Mouse (Mus musculus) ZHBTc4 (cell line): ENCODE measurements around the gene Kctd11.
"Not testable (repeated sequence)": the region's sequence is repeated elsewhere in the genome, so short reads cannot be mapped to it uniquely, and the experiment has no call there.

Experiments used
- DNase-seq: peaks from one replicate; pipeline ENCODE4 v3.0.0-alpha.2; 2011; ENCODE audit warnings: low read depth, low spot score

Gene Kctd11

DNA sequence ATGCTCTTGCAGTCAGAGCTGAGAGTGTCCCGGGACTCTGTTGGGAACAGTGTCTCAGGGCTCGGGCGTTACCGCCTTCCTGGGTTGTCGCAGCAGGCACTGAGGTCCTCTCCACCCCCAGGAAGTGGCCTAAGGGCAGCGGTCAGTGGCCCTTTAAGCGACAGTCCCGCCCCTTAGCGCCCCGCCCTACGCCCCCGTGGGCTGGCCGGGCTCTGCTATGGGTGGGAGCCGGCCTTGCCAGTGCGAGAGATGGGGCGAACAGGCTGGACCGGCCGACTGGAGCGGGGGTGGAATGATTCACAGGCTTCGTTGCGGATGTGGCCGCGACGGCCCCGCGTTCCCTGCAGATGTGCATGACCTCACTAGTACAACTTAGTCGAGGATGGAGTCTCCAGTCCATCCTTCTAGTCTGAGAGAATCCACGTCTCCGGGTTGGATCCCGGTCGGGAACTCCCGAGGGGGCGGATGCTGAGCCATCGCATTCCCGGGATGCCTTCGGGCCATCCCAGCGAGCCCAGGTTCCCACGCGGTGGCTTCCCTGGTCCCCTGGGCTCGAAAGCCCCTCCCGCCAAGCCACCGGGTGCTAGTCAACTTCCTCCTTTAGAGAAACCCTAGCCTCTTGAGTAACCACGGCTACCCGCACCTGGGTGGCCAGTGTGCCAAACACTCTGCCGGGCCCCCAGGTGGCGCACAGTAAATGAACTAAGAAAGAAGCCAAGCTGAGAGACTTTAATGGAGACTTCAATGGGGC, at the start of gene Kctd11:
TSS of gene Kctd11 (minus strand) at position 554 of the 751 bp plus-strand sequence.
- DNase-seq = peak; percentile 86

DNA sequence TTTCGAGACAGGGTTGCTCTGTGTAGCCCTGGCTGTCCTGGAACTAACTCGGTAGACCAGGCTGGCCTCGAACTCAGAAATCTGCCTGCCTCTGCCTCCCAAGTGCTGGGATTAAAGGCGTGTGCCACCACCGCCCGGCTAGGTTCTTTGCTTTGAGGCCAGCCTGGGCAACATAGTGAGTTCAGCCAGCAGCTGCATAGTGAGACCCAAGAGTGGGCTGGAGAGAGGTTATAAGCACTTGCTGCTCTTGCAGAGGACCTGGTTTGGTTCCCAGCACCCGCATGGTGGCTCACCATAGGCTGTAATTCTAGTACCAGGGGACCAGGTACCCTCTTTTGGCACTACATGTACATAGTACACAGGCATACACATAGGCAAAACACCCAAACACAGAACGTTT, 49.0 kb upstream of the Kctd11 start:
- not testable (repeated sequence) for DNase-seq

DNA sequence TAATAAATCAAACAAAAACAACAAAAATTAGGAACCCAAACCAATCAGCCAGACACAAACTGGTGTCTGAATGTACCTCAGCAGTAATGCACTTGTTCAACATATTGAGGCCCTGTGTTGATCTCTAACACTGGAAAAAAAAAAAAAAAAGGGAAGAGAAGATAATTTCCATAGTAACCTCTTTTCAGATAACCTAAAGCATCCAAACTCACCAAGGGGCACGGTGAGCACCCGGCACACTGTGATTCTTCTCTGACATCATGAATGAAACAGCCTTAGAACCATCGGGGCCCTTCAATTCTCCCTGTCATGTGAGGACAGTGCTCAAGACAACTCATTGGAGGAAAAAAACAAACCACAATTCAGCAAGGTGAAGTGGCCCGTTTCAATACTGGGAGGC, 48.5 kb upstream of the Kctd11 start:
- no peak for DNase-seq

DNA sequence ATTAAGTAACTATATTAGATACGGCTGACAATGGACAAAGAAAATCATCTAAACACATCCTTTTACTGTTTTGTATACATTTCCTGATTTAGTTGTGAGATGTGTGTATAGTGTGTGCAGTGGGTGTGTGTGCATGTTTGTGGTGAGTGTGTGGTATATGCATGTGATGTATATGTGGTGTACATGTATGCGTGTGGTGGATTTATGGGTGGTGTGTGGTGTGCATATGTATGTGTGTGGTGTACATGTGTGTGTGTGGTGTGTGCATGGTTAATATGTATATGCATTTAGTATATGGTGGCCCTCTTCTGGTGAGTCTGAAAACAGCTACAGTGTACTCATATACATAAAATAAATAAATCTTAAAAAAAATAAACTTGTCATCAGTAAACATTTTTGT, 46.3 kb upstream of the Kctd11 start:
- DNase-seq = no peak

DNA sequence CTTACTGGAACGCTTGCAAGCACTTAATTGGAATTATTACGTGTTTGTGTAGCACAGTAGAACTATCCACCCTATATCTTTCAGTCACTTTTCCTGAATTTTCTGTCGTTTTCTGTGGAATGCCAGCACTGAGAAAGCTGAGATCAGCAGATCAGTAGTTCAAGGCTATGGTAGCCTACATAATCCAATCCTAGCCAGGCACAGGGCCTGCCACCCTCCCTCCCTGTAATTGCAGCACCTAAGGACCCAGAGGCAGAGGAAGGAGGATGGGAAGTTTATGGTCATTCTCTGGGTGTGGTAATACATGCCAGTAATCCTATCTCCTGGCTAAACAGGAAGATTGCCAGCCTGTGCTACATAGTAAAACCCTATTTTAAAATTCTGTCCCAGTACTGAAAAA, 41.6 kb upstream of the Kctd11 start:
- no peak for DNase-seq

DNA sequence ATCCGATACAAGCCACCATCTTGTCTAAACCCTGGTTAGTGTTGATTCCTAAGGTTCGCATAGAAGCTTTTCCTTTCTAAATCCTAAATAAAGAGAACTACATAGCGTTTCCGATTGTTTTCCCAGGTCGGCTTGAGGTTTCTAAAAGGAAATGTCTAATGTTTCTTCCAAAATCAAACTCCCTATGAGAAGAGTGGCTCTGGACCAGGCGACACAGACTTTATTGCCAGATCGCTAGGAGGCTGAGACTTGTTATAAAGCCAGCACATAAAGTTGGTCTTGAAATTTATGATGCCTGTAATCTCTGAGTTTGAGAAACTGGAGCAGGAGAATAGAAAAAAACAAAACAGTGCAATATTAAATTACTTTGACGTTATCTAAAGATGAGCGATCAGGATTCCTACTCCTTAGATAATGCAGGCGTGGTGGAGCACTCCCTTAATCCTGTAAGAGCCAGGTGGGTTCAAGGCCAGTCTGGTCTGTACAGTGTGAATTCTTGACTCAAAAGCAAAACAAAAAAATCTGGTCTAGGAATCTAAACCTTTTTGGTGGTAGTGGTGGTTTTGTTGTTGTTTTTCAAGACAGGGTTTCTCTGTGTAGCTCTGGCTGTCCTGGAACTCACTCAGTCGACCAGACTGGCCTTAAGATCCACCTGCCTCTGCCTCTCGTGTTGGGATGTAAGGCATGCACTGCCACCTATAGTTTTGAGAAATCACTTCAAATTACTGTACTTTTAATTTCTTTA, 41.0 kb upstream of the Kctd11 start:
- no peak for DNase-seq

DNA sequence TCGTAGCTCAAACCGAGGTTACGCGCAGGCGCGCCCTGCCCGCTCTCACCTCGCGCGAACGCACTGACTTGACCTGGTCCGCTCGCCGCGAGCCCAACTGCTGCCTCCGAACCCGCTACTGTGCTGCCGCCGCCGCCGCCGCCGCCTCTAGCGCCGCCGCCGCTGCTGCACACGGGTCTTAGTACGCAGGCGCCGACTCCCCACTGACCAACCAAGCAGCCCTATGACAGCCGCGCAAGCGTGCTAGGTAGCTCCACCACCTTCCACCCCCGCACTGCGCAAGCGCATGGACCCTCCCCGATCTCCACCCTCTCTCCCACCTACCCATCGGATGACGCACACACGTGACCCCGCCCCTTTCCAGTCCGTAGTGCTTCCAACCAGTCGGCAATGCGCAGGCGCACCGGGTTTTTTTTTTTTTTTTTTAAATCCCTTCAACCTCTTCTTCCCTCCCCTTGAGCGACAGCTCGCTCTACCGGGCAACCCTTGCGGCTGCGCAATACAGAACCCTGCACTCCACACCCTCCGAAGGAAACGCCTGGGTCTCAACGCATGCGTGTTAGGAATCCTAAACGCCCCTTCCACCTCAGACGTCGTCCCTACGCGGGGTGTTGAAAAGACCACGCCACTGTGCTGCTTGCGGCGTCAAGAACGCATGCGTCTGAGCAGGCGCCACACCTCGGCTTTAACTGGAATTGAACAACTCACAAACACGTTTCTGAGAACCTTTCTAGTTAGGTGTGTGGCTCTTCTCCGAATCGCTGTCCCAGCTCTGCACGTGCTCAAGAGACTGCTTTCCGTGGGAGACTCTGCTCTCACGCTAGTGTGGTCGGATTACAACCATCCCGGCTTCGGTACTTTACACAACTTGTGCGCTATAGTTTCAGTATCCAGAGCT, 40.2 kb upstream of the Kctd11 start, which contains the start of gene Eif5a:
TSS of gene Eif5a (minus strand) at position 845 of the 898 bp plus-strand sequence.
- peak; percentile 100 for DNase-seq

DNA sequence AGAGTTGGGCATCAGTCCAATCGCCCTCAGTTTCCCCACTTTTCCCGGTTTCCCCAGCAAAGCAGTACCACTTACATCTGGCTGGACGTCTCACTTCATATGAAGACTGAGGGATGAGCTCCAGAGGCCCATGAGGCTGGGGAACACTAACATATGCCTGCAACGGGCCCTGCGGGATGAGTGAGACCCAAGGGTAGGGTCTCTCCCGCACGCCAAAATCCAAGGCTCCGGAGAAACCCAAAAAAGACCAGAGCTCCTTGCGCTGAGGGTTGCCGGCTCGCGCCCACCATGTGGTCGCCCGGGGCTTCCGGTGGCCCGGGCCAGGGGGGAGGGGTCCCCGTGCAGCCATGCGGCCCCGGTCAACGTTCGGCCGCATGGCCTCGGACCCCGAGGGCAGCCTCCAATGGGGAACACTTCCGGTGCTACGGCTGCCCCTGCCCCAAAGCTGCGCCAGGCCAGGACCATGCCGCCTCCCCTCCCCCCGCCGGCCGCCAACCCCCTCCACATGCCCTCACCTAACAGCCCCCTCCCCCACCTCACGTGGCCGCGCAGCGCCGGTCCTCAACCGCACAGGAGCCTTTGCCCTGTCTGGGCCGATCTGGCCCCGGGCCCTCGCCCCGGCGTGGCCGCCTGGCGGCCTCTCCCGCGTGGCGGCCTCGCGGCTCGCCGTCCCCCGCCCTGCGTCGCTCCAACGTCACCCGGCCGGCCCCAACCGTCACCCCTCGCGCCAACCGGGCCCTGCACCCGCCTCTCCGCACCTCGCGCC, 39.2 kb upstream of the Kctd11 start:
- peak; percentile 77 for DNase-seq

DNA sequence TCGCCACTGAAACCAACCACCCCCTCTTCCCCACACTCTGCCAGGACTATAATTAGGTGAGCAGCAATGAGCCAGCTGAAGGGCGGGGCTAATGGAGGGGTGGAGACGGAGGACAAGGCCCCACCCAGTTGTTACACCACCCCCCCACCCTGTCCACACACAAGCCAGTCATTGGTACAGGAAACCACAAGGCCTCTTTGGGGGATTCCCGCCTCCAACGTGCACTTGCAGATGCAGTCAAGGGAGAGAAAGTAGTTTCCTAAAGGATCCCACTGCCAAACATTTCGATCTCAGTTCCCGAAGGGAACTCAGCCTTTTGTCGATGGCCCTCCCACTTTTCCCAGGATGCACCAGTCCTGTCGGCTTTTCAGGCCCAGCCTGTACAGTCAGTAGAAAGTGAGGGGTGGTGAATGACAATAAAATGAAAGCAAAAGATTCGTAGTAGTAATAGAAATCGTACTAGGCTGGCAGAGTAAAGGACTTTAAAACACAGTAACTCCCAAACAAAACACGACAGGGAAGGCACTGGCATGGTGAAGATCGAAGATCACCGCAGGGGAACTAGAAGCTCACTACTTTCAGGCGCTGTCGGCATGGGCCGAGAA, 38.6 kb upstream of the Kctd11 start:
- peak; percentile 94 for DNase-seq

DNA sequence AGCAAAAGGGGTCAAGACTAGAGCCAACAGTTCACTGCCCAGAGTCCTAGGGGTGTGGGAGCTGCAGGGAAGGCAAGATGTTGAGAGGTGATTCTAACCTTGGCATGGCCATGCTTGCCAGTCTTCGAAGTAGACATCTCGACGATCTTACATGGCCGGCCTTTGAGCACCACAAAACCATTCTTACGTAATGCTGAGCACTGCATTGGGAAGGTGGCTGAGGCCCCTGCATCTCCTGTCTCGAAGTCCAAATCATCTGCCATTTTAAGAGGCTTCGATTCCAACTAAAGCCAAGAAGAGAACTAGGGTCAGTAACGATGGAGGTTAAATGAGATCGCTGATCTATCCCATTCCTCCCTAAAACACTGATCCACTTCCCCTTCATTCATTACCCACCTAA, 37.8 kb upstream of the Kctd11 start:
- no peak for DNase-seq

DNA sequence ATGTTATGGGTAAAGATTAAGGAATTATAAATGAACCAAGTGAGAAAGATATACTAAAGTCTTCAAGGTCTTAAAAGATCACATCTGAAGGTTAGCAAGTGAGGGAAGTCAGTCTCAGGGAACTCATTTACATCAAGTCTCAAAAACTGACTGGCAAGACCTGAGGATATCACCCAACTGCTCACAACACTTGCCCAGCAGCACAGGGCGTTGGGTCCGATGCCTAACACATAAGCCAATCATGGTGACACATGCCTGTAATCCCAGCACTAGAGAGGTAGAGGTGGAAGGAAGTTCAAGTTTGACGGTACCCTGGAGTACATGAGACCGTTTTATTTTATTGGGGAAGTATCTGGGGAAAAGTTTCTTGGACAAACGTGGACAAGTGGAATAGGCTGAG, 36.9 kb upstream of the Kctd11 start:
- DNase-seq = no peak

DNA sequence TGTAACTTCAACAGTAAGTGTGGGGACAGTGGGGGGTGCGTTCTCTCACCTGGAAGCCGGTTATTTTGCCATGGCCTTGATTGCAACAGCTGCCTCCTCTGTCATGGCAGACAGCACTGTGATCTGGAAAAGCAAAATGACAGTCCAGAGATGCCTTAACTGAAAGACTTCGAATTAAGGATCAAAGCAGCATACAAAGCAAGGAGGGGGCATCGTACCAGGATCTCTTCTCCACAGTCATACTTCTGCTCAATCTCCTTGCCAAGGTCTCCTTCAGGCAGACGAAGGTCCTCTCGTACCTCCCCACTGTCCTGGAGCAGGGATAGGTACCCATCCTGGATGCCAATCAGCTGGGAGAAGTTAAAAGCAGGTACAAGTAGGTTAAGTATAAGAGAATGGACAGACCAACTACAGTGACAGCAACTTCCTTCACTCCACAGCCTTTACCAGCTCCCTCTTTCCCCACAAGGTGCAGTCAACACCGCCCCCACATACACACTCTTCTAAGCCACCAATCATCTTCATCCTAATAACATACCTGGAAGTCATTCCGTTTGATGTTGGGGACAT, 36.3 kb upstream of the Kctd11 start:
- DNase-seq = no peak

DNA sequence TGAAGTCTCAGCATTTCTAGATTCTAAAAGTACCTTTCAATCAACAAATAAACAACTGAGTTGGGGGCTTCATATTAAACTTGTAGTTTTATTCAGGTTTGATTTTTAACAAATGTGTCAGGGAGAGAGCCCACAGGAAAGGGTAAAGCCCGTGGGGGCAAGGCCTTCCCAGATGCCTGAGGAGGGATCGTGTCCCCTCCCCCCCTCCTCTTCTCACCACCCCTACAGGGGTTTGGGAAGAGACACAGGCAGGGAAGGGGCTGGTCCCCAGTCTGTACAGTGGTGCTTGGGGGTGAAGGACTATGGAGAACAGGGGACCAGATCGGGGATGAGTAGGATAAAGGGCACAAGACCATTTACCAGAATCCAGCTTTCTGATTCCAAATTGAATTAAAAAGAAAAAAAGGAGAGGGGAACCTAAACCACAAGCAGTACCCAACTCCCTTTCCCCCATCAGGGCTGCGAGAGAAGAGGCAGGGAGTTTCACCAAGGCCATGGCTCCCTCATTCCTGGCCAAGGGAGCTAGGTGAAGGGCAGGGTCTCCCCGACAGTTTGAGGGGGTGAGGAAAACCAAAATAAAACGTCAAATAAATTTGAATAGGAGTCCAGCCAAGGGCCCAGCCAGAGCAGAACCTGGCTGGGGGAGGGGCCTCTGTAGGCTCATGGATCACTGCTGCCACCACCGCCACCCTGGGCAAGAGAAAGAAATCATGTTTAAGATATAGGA, 35.6 kb upstream of the Kctd11 start:
- DNase-seq = not testable (repeated sequence)

DNA sequence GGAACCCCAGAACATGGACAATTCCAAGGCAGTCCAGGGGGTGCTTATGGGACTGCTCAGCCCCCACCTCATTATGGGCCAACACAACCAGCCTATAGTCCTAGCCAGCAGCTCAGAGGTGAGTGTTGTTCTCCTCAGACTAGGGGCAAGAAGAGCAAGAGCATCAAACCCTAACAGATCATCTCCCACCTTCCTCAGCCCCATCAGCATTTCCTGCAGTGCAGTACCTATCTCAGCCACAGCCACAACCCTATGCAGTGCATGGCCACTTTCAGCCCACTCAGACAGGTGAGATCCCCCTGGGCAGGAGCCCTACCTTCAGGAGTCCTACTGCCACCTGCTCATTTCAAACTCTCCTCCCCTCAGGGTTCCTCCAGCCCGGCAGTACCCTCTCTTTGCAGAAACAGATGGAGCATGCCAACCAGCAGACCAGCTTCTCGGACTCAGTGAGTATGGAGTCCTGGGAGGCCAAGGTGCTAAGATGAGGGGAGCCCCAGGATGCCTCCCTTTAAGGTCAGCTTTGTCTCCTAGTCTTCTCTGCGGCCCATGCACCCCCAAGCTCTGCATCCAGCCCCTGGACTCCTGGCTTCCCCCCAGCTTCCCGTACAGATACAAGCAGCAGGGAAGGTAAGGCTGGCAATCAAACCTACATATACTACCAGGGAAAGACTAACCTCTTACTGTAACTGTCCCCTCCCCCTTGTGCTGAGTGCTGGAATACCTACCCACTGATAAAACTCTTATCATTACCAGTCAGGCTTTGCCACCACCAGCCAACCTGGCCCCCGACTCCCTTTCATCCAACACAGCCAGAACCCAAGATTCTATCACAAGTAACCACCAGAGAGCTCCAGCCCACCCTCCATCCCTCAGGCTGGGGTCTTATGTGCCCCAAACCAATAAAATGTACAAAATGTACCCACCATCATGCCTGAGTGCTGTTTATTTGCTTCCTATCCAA, 34.7 kb upstream of the Kctd11 start:
- no peak for DNase-seq

DNA sequence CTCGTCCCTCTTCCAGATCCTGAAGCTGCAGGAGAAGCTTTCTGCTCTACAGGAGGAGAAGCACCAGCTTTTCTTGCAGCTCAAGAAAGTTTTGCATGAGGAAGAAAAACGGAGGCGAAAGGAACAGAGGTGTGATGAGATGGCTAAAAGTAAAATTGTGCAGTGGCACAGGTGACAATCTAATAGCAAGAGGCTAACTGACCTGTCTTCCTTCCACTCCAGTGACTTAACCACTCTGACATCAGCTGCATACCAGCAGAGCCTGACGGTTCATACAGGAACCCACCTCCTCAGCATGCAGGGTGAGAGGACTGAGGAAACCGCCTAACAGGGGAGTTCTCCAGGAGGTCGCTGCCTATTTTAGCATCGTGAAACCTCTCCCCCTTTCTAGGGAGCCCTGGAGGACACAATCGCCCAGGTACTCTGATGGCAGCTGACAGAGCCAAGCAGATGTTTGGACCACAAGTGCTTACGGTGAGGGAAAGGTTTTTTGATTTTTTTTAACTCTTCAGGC, 33.8 kb upstream of the Kctd11 start:
- no peak for DNase-seq

DNA sequence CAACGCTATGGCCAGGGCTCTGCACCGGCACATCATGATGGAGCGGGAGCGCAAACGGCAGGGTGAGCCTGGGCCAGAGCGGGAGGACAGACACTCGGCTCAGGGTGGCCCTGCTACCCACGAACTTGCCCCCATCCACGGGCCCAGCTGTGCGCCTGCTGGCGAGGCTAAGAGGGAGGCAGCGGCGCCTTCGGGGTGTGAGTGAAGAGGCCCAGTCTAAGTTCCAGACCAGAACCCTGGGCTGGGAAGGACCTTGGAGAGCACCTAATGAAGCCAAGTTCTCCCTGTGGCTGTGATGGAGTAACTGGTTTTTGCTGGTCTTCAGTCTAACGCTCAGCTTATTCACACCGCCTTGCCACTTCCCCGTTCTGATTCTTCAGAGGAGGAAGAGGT, 33.2 kb upstream of the Kctd11 start:
- peak; percentile 80 for DNase-seq

DNA sequence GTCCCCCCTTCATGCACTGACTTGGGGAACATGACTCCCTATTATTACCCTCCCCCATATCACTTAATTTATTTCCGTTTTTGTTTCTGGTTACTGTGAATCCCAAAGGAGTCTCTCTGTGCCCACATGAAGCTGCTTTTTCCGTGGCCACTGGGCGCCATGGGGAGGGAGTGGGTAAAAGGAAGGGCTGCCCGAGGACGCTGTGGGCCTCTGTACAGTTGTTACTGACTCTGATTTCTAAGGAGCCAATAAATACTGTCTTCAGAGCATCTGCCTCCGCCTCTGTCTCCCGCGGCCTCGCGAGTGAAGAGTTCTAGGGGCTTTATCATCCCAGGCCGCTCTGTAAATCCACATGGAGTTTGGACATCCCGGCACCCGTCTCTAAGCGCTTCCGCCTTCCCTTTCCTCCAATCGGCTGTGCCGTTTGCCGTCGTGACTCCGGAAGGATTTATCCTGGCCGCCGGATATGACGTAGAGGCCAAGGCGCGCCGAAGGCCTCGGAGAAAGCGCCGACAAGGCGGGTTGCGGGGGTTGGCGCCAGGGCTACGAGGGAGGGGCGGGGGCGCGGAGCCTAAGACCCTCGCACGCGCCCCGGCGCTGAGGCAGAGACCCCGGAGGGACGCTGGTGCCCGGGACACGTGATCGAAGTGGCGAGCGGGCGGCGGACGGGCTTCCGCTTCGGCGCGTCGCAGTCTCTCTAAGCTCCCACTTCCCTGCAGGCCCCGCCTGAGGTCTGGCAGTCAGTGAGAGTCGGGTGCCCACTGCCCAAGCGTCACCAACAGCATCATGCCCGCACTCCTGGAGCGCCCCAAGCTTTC, 32.6 kb upstream of the Kctd11 start, which contains the start of gene Gps2:
TSS of gene Gps2 (plus strand) at position 335 of the 818 bp plus-strand sequence.
- peak; percentile 97 for DNase-seq
